Comparison of ENCODE assay signal across 18 mouse cellular contexts in genomic region chr13:57659872-57660271, GRCm38 (mm10).
DNase-seq lines count a peak whose midpoint lies in the region; ATAC-seq lines count a peak whose summit lies in the region.
"Had no signal": no experiment of that assay in that cellular context is flagged by ENCODE, and none has a peak within 500 bp of the region (broad histone marks: within the 10 kb centered on the region; RNA-seq: fewer than 3 reads in every experiment).

No protein-coding gene starts in this region.

- peak; percentile 28 for DNase-seq in embryonic facial prominence, embryonic 14.5 days (ENCODE audit: low spot score)
- no peak for DNase-seq in embryonic facial prominence, embryonic 10.5 days (ENCODE audit: low spot score)
- no peak for DNase-seq in hindbrain, embryonic 10.5 days (ENCODE audit: low spot score)
- no peak for DNase-seq in hindbrain, embryonic 11.5 days (ENCODE audit: low spot score)
- peak; percentile 13 to 20 for DNase-seq in adrenal gland, postnatal 36 days
- no peak for DNase-seq in B cell, adult 2 months
- DNase-seq: cerebellum, adult 8-10 months; heart, postnatal 4 days; kidney, adult 18-20 months; kidney, postnatal 10 days; lung, postnatal 4 days; retina, postnatal 1 day; thymus, postnatal 14 days had no signal

- H3K36me3 ChIP-seq in embryonic facial prominence, embryonic 14.5 days (ENCODE audit: control insufficient read depth, insufficient read depth, low read length), result no peaks in the 10 kb centered on the region
- H3K36me3 ChIP-seq in embryonic facial prominence, embryonic 10.5 days (replicated peaks), result no peaks in the 10 kb centered on the region
- no peaks in the 10 kb centered on the region for H3K36me3 ChIP-seq in hindbrain, embryonic 10.5 days
- H3K36me3 ChIP-seq in hindbrain, embryonic 11.5 days (ENCODE audit: control insufficient read depth, insufficient read depth, low read length), result no peaks in the 10 kb centered on the region
- no peaks in the 10 kb centered on the region for H3K36me3 ChIP-seq in liver, embryonic 16.5 days (ENCODE audit: control insufficient read depth, insufficient read depth)
- H3K36me3 ChIP-seq: limb, embryonic 13.5 days; lung, embryonic 15.5 days had no signal

- no peak overlapping the region for H3K9ac ChIP-seq in embryonic facial prominence, embryonic 14.5 days (ENCODE audit: low read depth, low read length)
- H3K9ac ChIP-seq in hindbrain, embryonic 11.5 days (ENCODE audit: low read depth, low read length), result no peak overlapping the region
- H3K9ac ChIP-seq in liver, embryonic 16.5 days (ENCODE audit: low read depth, low read length), result peak overlapping the region; percentile 14; the same call in 1 of the 2 replicates
- H3K9ac ChIP-seq: limb, embryonic 13.5 days; lung, embryonic 15.5 days had no signal

- no peaks in the 10 kb centered on the region for H3K27me3 ChIP-seq in embryonic facial prominence, embryonic 14.5 days (replicated peaks; ENCODE audit: control insufficient read depth, insufficient read depth, low read length)
- peaks cover 16% of the 10 kb centered on the region for H3K27me3 ChIP-seq in embryonic facial prominence, embryonic 10.5 days (replicated peaks; ENCODE audit: low read depth, poor library complexity, severe bottlenecking)
- peaks cover 6% of the 10 kb centered on the region; the same call in 1 of the 2 replicates for H3K27me3 ChIP-seq in hindbrain, embryonic 10.5 days (ENCODE audit: insufficient read depth, poor library complexity, severe bottlenecking)
- H3K27me3 ChIP-seq in hindbrain, embryonic 11.5 days (ENCODE audit: control insufficient read depth, insufficient read depth, low read length), result no peaks in the 10 kb centered on the region
- H3K27me3 ChIP-seq in liver, embryonic 16.5 days (ENCODE audit: control insufficient read depth, insufficient read depth, low read depth, low read length), result no peaks in the 10 kb centered on the region
- H3K27me3 ChIP-seq: lung, embryonic 15.5 days had no signal

- no peak overlapping the region for H3K4me3 ChIP-seq in embryonic facial prominence, embryonic 14.5 days (ENCODE audit: low read depth, low read length)
- H3K4me3 ChIP-seq in embryonic facial prominence, embryonic 10.5 days, result no peak overlapping the region
- H3K4me3 ChIP-seq in hindbrain, embryonic 10.5 days, result no peak overlapping the region
- H3K4me3 ChIP-seq in hindbrain, embryonic 11.5 days (ENCODE audit: low read depth, low read length), result no peak overlapping the region
- no peak overlapping the region for H3K4me3 ChIP-seq in liver, embryonic 16.5 days (ENCODE audit: low read depth, low read length)
- H3K4me3 ChIP-seq: limb, embryonic 13.5 days; lung, embryonic 15.5 days had no signal

- H3K4me1 ChIP-seq in embryonic facial prominence, embryonic 14.5 days (ENCODE audit: control insufficient read depth, insufficient read depth, low read length), result 0 out of 2 replicates have a peak, but pooled peaks cover 9% of the 10 kb centered on the region
- H3K4me1 ChIP-seq in embryonic facial prominence, embryonic 10.5 days, result peaks cover 11% of the 10 kb centered on the region; the same call in 1 of the 2 replicates
- no peaks in the 10 kb centered on the region for H3K4me1 ChIP-seq in hindbrain, embryonic 10.5 days (replicated peaks)
- no peaks in the 10 kb centered on the region for H3K4me1 ChIP-seq in hindbrain, embryonic 11.5 days (replicated peaks; ENCODE audit: control insufficient read depth, insufficient read depth, low read length)
- peaks cover 27% of the 10 kb centered on the region for H3K4me1 ChIP-seq in liver, embryonic 16.5 days (ENCODE audit: control insufficient read depth, low read depth, low read length)
- H3K4me1 ChIP-seq: limb, embryonic 13.5 days; lung, embryonic 15.5 days had no signal

- no peak overlapping the region for H3K27ac ChIP-seq in embryonic facial prominence, embryonic 14.5 days (replicated peaks; ENCODE audit: low read depth, low read length)
- H3K27ac ChIP-seq in embryonic facial prominence, embryonic 10.5 days (replicated peaks), result no peak overlapping the region
- 0 out of 2 replicates have a peak overlapping the region, but pooled peaks have one; percentile 2 for H3K27ac ChIP-seq in hindbrain, embryonic 10.5 days
- no peak overlapping the region for H3K27ac ChIP-seq in hindbrain, embryonic 11.5 days (ENCODE audit: low read depth, low read length)
- H3K27ac ChIP-seq in liver, embryonic 16.5 days (ENCODE audit: low read length), result peak overlapping the region; percentile 40; the same call in 1 of the 2 replicates
- H3K27ac ChIP-seq: limb, embryonic 13.5 days; lung, embryonic 15.5 days; stomach, postnatal 0 days had no signal

- H3K9me3 ChIP-seq in embryonic facial prominence, embryonic 14.5 days (ENCODE audit: control insufficient read depth, low read length), result no peaks in the 10 kb centered on the region
- H3K9me3 ChIP-seq in embryonic facial prominence, embryonic 10.5 days, result no peaks in the 10 kb centered on the region
- H3K9me3 ChIP-seq in hindbrain, embryonic 10.5 days, result no peaks in the 10 kb centered on the region
- no peaks in the 10 kb centered on the region for H3K9me3 ChIP-seq in hindbrain, embryonic 11.5 days (ENCODE audit: control insufficient read depth, low read length)
- H3K9me3 ChIP-seq in liver, embryonic 16.5 days (replicated peaks; ENCODE audit: control insufficient read depth, low read length), result no peaks in the 10 kb centered on the region
- H3K9me3 ChIP-seq: limb, embryonic 13.5 days; lung, embryonic 15.5 days had no signal

- ATAC-seq in embryonic facial prominence, embryonic 14.5 days (ENCODE audit: low read depth), result peak; percentile 47; the same call in 1 of the 2 replicates
- ATAC-seq in hindbrain, embryonic 11.5 days (ENCODE audit: low FRiP score), result no peak
- ATAC-seq in liver, embryonic 16.5 days (ENCODE audit: low read depth), result no peak
- ATAC-seq: forebrain, embryonic 14.5 days had no signal

- WGBS in embryonic facial prominence, embryonic 14.5 days, result 73% methylated on average over 3 of the region's 3 CpGs
- WGBS in embryonic facial prominence, embryonic 10.5 days, result 85% methylated on average over 3 of the region's 3 CpGs
- WGBS in hindbrain, embryonic 10.5 days, result 91% methylated on average over 3 of the region's 3 CpGs
- WGBS in hindbrain, embryonic 11.5 days, result 80% methylated on average over 3 of the region's 3 CpGs
- 60% methylated on average over 3 of the region's 3 CpGs for WGBS in liver, embryonic 16.5 days (ENCODE audit: insufficient replicate concordance)

- no peak overlapping the region for H3K4me2 ChIP-seq in embryonic facial prominence, embryonic 14.5 days (ENCODE audit: low read depth, low read length)
- no peak overlapping the region for H3K4me2 ChIP-seq in hindbrain, embryonic 11.5 days (replicated peaks; ENCODE audit: low read depth, low read length)
- no peak overlapping the region; the same call in 1 of the 2 replicates for H3K4me2 ChIP-seq in liver, embryonic 16.5 days (ENCODE audit: low read depth, low read length)
- H3K4me2 ChIP-seq: limb, embryonic 13.5 days; lung, embryonic 15.5 days had no signal

Comparison
In these comparisons a context has a peak if more than half of its experiments do, and no peak if none do; other contexts are left out.
1. DNase-seq: peak in embryonic facial prominence, embryonic 14.5 days (single experiment) and adrenal gland, postnatal 36 days (2 of 2); none in embryonic facial prominence, embryonic 10.5 days (single experiment), hindbrain, embryonic 10.5 days (single experiment), hindbrain, embryonic 11.5 days (single experiment) and B cell, adult 2 months (0 of 2).
2. H3K27ac ChIP-seq: peak in hindbrain, embryonic 10.5 days (single experiment) and liver, embryonic 16.5 days (single experiment); none in embryonic facial prominence, embryonic 14.5 days (single experiment), embryonic facial prominence, embryonic 10.5 days (single experiment) and hindbrain, embryonic 11.5 days (single experiment).